Mouse (Mus musculus) testis, postnatal 14 days (tissue): ENCODE measurements around the gene Nccrp1.
"Not testable (repeated sequence)": the region's sequence is repeated elsewhere in the genome, so short reads cannot be mapped to it uniquely, and the experiment has no call there.

Experiments used
- DNase-seq: peaks from one replicate; pipeline ENCODE4 v3.0.0; 2021; ENCODE audit warnings: low spot score

Nccrp1 gene

GRCm38 (mm10) chr7:28522536-28522935 lies 24.5 kb downstream of the Nccrp1 start, which contains the start of gene Ifnl3:
Gene Ifnl3, plus strand, starts transcription at chr7:28522836.
- DNase-seq: not testable (repeated sequence)

- DNase-seq: no peak
Observed at GRCm38 (mm10) chr7:28511441-28511840, 35.6 kb downstream of the Nccrp1 start.

- not testable (repeated sequence) for DNase-seq
Observed at GRCm38 (mm10) chr7:28510405-28510974, 36.6 kb downstream of the Nccrp1 start, which contains the start of gene Ifnl2. Gene Ifnl2, minus strand, starts transcription at chr7:28510455.

- DNase-seq: not testable (repeated sequence)
Observed at GRCm38 (mm10) chr7:28509121-28509520, 37.9 kb downstream of the Nccrp1 start.

- no peak for DNase-seq
Observed at GRCm38 (mm10) chr7:28505585-28505984, 41.5 kb downstream of the Nccrp1 start.

GRCm38 (mm10) chr7:28495426-28495825 lies 51.6 kb downstream of the Nccrp1 start:
- no peak for DNase-seq
